Mouse (Mus musculus): Measurements from ENCODE around the gene Mylk3.

DNA sequence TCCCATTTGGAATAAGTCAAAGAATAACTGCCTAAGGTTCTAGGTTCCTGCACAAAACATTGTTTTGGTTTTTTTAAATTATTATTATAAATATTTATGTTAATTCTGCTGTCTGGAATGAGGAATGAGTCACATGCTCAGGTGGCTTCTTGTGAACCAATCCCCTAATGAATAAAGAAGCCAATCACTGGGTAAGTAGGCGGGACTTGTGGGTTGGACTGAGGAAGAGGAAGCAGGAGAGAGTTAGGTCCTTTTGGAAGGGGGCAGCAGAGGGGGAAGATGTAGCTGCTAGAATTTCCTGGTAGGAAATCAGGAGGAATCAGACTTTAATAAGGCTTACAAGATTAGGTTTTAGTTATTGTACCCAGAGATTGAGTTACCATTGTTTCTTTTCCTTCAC is 35.2 kb upstream of the Mylk3 start:
- TF ChIP-seq GATA1 (IDR thresholded peaks at IDR 0.05; ENCODE audit: borderline replicate concordance, low read length) (no peak), FLI1 (IDR thresholded peaks at IDR 0.05; ENCODE audit: low read length) (no peak)
